Mouse (Mus musculus) left cerebral cortex, postnatal 36 days (tissue): ENCODE measurements at regions not wholly inside any gene's neighbourhood (a gene's known extent, or its start where the extent isn't known, plus 50 kb on each side); places are given as distances from the start of the nearest gene placed in this dataset.
A peak's percentile ranks its signal among the peaks of the same experiment; 100 is the strongest.

Experiments used
- DNase-seq, 2 experiments: peaks; one replicate each; pipeline ENCODE4 v3.0.0; 2021 to 2022; ENCODE audit warnings: low spot score in 2 of 2, mixed read lengths in 1 of 2
- intact Hi-C: fragments of 180-260 bp; cut with DNase I; formaldehyde crosslinking; loops from one replicate; pipeline ENCODE4 v1.15.1; 2025

DNA sequence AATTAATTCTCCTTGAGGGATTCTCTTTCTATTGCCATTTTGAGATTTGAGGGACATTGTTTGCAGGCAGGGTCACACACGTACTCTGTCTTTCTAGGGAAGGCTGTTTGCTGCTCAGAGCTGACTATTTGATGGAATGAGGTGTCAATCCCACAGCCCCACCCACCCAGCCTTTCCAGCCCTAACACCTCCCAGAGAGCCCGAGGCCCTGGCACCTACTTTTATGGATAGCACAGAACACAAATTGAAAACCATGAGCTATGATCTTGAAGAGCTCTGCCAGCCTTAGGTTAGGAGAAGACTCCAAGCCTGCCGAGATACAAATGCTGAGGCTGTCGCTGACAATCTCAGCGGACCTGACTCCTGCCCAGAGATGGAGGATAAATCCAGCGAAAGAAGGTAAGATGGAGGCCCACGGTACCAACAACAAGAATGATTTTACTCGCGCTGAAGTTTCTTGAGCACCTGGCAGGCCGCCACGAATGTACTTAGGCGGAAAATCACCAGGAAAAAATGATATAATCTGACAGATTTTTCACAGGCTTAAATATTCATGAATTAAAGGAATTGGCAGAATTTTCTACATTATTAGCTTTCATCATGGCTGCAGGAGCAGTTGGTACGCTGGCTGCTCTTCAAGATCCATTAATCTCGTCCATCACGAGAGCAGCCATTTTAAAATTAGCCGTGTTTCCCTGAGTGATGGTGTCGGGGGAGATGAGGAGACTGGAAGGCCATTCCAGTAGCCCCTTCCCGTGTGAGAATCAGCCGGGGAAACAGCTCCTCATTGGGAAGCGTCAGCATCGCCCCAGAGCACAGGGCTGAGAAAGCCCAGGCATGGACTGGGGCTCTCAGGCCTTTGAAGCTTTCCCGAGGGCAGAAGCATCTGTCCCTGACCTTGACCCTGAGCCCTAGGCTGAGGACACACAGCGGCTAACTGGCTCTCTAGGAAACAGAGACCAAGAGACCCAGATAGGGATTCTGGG, 238.4 kb downstream of the Uaca start:
- DNase-seq = no peak
- intact Hi-C loops = no loop called here

DNA sequence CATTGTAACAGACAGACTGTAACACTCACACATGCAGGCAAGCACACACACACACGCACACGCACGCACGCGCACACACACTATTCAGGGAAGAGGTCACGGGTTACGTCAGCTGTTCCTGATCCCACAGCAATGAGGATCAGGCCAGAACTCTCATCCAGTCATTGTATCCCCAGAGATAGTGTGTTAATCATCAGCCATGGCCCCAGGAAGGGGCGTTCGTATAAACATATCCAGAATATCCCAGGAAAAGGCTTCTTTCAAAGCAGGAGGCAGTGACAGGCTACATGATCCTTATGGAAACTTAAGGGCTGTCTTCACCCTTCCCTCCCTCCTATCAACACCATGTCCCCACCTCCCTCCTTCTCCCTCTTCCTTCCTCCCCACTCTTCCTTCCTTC, 239.3 kb downstream of the Uaca start:
- intact Hi-C loops = no loop called here
- no peak for DNase-seq

DNA sequence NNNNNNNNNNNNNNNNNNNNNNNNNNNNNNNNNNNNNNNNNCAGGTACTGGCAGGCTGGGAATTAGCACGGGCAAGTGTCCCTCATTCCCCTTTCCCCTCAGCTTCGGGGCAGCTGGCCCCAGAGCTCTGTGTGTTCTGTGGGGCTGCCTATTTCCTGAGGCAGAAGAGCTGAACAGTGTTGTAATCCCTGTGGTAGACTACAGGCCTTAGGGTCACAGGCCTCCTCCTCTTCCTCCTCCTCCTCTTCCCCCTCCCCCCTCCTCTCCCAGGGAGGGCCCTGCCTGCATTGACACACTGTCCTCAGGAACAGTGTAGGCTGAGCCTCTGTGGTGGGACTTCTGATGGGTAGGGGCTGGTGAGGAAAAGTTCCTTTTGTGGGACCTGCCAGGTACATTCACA, 247.7 kb downstream of the Uaca start:
- no peak for DNase-seq
- intact Hi-C loops = loop anchor here (10.0 kb wide), 1 partner anchor 333 kb away; the partner anchor contains the start of gene Tle3

DNA sequence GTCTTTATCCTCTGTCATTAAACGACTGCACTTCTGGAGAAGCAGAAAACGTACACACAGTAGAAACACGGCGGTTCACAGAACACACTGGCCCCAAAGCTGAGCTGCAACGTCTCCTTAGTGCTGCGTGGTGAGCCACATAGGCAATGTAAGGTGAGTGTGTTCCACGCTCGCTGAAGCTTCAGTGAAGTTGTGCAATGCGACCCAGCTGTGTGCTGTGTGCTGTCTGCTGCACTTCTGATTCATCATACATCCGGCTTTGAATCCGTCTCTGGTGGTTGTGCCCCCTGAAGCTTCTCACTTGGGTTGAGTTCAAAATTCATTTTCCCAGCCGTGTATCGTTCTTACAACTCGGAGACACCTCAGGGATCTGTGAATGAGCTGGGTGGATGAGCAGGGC, 250.6 kb downstream of the Uaca start:
- intact Hi-C loops = loop anchor here (5.0 to 10.0 kb wide), 4 partner anchors 232 to 857 kb away; partner anchors contain the start of gene Tle3
- no peak for DNase-seq

DNA sequence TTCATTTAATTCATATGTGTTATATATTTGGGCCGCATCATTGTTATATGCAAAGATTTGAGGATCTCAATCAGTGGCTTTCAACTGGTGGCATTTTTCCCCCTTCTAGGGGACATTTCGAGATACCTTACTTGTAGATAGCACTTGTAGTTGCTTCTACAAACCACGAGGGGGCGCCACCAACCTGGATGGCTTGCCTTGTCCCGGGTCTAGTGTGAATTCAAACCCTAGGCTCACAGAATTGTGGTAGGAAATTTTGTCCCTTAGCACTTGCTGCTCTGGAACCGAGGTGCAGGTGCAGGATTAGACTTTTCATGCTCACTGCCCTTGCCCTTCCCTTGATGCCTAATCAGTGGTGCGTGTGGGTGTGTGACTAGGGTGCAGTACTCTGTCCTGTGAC, 252.2 kb downstream of the Uaca start:
- peak; percentile 50 to 61 for DNase-seq
- intact Hi-C loops = loop anchor here (5.0 to 10.0 kb wide), 4 partner anchors 231 to 856 kb away; partner anchors contain the start of gene Tle3

DNA sequence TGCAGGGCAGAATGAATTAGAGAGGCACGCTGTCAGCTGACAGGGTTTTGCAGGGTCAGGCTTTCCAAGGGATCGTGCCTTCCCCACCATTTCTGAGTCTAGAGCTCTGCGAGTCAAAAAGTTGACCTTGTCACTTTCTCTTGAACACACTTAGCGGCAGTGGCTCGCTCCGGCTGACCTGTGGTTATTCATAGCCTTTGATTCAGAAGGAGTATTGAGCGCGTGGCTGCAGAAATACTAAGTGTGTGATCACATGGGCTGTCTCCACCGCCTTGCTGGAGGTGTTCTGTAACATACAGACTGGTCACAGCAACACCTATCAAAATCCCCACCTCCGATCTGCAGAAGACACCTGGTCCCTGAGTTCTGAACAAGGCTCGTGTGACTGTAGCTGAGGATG, 252.9 kb downstream of the Uaca start:
- no peak for DNase-seq

DNA sequence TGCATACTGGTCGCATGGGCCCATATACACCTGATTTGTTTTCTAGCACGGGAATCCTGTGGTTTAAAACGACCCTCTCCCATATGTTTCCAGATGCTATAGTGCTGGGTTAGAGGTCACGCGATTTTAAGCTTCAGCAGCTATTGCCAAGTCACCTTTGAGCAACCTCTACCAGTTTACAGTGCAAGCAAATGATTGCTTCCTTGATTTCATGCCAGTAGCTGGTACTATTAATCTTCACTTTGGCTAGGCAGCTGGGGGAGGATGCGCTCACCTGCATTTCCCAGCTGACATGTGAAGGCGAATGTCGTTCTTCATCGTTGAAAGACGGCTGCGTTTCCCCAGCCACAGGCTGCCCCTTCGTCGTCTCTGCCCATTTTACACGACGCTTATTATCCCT, 254.2 kb downstream of the Uaca start:
- DNase-seq = no peak
- intact Hi-C loops = loop anchor here (5.0 to 10.0 kb wide), 4 partner anchors 229 to 854 kb away; partner anchors contain the start of gene Tle3

More for the DNA sequence above, 252.9 kb downstream of the Uaca start:
- intact Hi-C loops = loop anchor here (5.0 to 10.0 kb wide), 4 partner anchors 230 to 855 kb away; partner anchors contain the start of gene Tle3

DNA sequence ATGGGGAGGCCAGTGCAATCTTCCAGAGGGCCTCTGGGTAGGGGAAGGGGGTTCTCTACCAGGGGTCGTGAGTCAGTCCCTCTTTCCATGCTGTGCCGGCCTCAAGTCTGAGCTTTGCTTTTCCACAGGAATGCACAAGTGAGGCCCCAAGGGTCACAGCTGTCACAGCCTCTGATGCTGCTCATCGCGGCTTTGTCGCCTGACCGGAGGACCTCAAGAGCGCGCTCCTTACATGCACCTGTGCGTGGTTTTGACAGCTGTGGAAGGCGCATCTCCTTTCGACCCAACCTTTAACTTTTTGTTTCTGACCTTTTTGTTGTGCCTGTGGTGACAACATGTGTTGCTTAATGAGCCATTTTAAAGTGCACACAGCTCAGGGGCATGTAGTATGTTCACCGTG, 258.3 kb downstream of the Uaca start:
- no peak for DNase-seq
- intact Hi-C loops = no loop called here

DNA sequence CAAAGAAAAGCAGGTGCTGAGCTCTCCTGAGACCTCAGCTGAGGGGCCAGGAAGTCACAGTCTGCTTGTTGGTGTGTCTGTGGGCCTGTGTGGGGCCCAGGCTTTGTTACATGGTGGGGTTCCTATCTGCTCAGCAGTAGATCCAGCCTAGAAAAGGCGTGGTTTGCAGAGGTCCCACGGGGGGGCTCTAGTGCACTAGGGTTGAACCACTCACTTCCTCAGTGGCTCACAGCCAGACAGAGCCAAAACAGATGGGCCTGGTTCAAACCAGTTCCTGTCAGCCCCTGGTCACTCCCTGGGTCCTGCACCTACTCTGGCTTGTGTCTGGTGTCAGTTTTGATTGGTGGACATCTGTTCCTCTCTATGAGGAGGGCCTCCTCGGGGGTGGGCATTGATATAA, 260.1 kb downstream of the Uaca start:
- DNase-seq = peak; percentile 10 to 22
- intact Hi-C loops = no loop called here

DNA sequence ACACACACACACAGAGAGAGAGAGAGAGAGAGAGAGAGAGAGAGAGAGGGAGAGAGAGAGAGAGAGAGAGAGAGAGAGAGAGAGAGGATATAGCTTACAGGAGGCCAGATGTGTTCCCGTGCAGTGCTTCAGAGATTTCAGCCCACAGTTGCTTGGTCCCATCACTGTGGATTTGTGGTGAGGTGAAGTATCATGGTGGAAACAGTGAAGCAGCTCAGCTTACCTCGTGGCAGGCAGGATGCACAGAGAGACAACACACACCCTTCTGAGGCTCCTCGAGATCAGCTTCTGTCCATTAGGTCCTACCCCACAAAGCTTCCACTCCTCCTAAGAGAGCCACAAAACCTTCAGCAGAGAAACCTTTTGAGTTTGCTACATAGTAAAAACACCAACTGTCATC, 261.1 kb downstream of the Uaca start:
- intact Hi-C loops = loop anchor here (5.0 kb wide), 1 partner anchor 158 kb away; no protein-coding TSS in a partner anchor
- DNase-seq = no peak

DNA sequence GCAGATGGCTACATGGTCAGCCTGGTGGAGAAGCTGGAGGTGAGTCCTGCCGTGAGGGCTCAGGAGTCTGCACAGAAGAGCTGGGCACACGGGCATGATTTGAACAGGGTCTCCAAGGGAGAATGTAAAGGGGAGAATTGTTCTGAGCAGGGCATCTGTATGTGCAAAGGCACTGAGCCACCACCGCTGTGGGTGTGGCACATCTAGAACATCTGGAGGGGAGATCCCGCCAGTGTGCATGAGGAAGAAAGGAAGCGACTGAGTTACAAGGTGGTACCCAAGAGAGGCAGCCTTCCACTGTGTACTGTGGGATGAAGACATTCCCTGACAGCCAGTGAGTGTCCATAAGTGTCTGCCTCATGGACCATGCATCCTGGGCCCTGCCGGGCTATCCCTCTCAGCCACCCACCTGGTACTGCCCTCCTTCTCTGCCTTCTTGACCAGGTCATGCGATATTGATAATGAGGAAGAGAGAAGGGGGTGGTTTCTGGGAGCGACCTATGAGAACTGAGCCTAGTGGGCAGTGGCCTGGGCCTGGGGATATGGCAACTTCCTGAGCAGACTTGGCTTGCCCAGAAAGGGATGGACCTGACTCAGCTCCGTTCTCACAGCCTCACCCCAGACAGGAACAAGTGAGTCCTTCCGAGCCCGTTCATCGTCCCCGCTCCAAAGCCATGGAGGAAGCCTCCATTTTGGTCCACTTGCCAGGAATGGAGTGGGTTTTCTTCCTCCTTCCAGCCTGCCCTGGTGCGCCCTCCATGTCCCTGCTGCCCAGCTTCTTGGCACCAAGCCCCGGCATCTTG, 261.8 kb downstream of the Uaca start:
- intact Hi-C loops = loop anchor here (5.0 kb wide), 1 partner anchor 159 kb away; no protein-coding TSS in a partner anchor
- peak in 1 of 2 experiments; percentile 12 for DNase-seq

DNA sequence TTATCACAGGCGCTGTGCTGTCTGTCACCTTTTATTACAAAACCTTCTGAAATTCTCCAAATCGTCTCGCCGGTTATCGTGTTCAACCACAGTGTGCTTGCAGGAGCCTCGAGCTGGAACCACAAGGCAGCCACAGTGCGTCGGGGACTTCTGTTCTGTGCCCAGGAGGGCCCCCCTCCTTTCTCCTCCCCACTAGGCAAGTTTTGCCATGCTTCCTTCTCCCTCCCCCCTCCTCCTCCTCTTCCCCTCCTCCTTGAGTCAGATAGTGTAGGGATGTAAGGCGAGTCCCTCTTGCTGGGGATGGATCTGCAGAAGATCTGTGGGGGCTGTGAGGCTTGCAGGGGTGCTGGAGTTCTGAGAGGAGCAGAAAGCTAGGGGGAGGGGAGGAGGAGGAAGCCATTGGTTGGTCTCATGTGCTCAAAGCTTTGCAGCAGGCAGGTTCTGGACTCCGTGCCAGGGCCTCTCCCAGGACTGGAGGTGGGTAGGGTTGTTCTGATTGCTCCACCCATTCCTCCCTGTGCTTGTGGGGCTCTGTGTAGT, 262.5 kb downstream of the Uaca start:
- no peak for DNase-seq
- intact Hi-C loops = loop anchor here (5.0 kb wide), 1 partner anchor 160 kb away; no protein-coding TSS in a partner anchor

DNA sequence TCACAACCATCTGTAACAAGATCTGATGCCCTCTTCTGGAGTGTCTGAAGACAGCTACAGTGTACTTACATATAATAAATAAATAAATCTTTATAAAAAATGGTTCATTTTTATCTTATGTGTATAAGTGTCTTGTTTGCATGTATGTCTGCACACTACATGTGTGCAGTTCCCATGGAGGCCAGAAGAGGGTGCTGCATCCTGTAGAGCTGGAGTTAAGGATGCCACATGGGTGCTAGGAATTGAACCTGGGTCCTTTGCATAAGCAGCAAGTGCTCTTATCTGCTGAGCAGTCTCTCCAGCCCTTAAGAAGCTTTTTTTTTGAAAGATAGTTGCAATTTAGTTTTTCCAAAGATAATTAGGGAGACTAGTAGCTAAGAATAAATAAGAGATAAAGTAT, 264.9 kb downstream of the Uaca start:
- intact Hi-C loops = loop anchor here (5.0 kb wide), 1 partner anchor 162 kb away; no protein-coding TSS in a partner anchor
- DNase-seq = no peak

DNA sequence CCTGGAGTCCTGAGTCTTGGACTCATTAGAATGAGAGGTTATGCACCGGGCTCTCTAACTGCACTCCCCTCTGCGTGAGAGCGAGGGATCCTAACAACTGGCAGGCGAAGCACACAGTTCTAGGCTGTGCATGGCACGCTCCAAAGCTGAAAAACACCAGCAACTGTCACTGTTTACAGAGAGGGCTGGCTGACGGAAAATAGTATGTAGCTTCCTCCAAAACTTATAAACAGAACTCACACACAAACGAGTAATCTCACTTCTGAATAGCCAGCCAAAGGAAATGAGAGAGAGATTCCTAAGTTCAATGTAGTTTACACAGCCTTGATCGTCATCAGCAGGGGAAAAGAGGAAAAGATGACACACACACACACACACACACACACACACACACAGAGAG, 266.6 kb downstream of the Uaca start:
- intact Hi-C loops = no loop called here
- no peak for DNase-seq

DNA sequence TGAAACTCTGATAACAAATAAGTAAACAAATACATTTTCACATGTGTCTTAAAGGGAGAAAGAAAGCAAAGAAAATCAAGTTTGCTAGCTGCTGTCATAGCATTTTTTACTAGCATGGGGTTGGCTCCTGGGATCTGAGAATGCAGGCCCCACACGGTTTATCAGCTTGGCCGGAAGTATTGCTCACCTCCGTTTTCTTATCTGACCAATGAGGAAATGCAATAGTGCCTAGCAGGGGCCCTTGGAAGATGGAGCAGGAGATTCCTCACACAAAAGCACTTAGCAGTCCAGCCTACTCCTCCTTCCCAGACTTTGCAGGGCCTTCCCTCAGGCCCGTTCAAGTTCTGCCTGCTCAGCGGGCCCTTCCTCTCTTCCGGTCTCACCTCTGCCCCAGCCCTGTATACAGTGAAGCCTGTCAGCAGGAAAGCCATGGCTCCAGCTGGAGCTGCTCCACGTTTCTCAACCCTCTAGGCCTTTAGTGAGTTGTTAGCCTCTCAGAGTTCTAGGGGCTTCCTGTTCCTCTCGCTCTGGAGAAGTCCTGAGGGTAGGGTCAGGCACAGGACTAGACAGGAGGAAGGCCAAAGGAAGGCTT, 270.5 kb downstream of the Uaca start:
- DNase-seq = no peak
- intact Hi-C loops = no loop called here

DNA sequence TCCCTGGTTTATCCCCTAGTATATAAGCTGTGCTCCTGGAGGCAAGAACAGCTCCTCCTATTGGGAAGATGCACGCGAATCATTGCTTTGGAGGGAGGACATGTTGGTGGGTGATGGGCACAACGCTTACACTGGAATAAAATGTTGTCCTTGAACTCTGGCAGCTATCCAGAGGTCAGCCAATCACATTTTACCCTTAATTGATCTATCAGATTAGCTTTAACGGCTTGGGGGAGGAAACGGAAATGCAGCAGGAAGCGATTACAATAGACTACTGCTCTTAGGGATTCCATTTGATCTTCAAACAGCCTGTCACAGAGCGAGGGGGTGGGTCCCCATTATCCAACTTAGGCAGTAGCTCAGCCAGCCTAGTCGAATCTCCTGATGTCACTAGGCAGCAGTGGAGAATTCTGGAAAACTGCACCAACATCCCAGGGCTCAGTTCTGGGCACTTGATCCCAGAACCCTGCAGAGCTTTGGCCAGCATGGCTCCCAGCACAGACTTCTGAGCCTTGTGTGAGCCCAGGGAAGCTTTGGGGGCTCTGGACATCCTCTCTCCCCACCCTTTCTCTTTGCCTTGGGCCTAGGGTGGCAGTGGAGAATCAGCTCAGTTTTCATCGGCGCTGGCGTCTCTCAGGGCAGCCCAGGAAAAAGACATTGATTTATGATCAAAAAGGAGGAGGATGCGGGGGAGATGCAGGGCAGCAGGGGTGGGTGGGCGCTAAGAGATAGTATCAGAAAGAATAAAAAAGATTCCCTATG, 275.4 kb downstream of the Uaca start:
- intact Hi-C loops = no loop called here
- DNase-seq = no peak

DNA sequence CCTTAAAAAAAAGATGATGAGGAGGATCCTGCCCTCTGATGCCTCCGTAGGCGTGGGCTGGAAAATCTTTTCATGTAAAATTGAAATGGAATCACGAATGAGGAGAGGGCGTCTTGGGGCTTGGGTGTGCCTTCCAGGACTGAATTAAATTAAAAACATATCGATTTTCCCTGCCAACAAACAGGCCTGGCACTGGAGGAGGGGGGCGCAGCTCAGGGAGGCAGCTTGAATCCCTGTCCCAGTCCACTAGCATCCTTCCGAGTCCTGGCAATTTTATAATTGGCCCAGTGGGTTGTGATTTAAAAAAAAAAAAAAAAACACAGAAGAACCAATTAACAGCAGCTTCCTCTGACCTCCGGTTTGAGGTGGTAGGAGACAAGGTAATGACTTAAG, 276.0 kb downstream of the Uaca start:
- intact Hi-C loops = no loop called here
- no peak for DNase-seq

DNA sequence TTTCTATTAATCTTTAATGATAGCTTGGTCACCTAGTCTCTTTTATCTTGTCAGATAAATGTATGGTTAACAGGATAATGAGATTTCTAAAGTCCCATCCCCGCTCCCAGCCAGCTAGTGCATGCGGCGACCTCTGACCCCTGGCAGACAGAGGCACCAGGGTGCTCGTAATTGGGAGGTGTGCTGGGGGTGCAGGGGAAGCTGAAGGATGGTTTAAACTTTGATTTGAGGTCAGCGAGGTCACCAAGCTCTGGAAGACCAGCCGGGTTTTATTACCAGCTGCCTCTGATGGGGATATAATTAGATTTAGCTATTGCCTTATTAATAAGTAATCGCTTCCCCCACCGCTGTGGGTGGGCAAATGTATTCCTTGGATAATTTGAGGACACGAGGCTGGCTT, 276.5 kb downstream of the Uaca start:
- intact Hi-C loops = no loop called here
- DNase-seq = no peak

DNA sequence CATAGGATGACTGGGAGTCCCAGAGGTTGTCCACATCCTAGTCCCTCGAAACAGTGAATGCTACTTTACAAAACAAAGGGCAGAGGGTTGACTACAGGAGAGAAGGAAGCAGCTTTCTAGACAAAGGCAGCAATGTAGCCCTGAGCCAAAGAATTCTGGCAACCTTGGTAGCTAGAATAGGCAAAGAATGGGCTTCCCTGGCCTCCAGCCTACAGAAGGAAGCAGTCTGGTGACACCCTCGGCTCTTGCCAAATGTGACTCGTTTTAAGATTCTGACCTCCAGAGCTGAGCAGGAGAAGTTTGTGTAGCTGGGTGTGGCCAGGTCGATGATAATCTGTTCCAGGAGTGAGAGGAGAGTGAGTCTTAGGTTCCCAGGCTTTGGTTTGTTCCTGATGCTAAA, 279.1 kb downstream of the Uaca start:
- DNase-seq = no peak
- intact Hi-C loops = no loop called here
